Mouse (Mus musculus): ENCODE measurements around the gene Rsrc1. TPM values are rescaled to one million over a fixed set of nuclear protein-coding genes. Genes with fewer than 3 reads are reported as not detected.

Rsrc1 gene
- total RNA-seq, 4 experiments from 2014 or later = 28.5 to 45.5 (median 35.2) TPM

DNA sequence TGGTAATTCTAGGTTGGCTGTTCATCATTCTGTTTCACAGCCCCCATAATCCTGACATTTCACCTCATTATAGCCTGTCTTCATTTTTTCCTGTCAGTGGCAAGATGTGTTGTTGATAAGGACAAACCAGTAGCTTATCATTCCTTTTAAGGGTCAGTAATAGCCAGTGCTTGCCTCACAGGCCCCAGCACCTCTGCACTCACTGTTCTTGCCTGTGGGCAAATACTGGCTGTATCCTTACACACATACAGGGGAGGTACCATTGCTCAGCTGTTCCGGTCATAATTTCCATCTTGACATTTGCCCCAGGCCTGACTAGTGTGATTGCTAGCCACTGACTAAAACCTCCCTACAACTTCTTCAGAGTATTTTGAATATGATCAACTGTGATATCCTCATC, 302.8 kb downstream of the Rsrc1 start:
- DNase-seq = peak; percentile 3

DNA sequence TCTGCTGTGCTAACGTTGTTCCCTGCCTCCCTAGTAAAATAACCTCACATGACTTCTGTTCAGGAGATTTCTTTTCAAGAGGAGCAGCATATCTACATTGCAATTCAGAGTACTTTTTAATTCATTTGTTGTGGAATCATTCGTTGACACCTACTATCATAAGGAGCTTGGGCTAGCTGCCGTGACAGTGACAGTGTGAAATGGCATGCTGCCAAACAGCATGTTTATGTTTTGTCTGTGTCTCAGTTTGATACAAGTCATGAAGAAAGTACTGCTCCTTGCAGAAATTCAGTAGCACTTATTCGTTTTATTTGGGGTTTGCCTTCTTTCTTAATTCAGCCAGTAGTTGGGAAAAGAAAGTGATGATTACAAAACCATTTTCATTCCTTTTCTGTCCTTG, 303.7 kb downstream of the Rsrc1 start:
- DNase-seq = no peak

DNA sequence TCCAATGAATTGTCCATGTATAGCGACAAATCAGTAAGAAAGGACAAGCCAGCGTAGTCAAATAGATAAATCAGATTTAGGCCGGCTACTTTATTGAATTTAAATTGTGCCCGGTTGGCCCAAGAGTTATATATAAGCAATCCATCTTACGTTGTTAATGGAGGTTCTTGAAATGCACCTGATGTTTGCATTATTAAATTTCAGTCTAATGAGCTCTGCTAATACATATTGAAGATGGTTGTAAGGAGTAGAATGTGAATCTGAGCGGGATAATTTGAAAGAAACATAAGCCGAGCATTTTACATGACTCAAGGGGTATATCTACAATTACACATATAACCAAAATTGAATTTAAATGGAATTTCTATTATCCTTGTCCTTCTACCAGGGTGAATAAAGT, 307.5 kb downstream of the Rsrc1 start:
- DNase-seq = no peak

DNA sequence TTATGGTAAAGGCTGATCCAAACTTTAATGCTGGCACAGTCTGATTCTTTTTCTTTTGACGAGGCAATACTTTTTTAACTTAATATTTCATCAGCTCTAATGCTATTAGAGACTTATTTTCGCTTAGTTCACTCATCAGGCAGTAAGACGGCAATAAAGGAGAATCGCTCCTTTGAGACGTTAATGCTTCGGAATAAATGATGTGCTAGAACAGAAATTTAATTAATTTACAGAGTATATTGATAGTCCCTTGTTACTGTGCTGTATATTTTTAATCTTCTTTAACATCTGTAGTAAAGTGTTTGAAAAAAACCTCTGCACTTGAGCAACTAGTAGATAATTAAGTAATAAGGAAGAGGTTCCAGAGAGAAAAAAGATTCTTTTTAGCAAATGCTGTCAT, 308.3 kb downstream of the Rsrc1 start:
- DNase-seq = no peak

DNA sequence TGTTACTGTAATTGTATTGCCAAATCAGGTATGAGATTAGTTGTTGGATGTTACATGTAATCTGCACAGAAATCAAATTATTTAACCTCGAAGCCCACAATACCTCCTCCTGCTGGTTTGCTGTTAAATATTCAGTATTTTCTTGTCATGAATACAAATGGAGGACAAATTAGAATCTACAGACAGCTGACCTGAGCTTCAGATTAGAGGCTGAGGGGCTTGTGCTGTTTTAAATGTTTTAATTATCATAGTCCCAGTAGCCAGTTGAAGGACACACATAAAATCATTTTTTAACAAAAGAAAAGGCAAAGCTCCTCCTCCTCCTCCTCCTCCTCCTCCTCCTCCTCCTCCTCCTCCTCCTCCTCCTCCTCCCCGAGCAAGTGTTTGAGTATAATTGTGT, 327.5 kb downstream of the Rsrc1 start:
- DNase-seq = no peak

DNA sequence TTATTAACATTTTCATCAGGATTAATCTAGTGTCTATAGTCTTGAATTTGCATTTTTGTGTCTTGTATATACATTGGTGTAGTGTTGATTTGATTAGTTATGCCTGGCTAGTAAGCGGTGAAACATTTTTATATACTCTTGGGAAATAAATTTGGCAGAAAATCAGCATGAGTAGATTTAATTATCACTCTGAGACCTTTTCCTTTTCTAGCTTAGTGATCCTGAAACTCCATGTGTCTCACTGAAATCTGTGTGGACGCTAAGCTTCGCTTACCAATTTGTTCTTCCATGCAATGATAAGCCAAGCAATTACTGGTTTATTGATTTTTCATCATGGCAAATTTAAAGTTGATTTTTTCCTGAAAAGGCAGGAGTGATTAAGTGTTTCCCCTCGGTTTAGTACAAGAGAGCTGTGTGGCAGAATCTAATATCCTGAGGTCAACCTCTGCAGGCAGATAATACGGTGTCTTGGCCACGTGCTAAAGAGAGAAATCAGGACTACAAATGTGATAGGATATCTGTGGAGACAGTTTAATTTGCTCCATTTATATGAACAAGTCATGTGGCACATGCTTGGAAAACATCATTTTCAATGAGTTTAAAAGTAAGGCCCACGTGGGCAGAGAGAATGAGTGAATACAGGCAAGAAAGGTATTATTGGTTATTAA, 328.6 kb downstream of the Rsrc1 start:
- DNase-seq = no peak

DNA sequence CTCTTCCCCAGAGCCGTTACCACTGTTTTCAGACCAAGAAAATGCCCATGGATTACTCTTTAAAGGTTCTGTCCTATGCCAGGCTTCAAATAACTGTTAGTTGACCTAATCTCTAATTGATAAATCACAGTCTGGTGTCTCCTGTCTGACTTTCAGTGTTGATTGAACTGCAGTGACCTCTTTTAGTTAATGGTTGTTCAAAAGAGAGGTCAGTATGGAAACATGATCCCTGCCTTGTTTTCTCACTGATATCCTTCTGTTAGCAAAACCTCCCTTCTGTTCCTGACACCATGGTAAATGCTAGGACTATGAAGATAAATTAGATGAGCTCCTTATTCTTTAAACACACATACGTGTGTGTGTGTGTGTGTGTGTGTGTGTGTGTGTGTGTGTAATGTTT, 330.2 kb downstream of the Rsrc1 start:
- no peak for DNase-seq

DNA sequence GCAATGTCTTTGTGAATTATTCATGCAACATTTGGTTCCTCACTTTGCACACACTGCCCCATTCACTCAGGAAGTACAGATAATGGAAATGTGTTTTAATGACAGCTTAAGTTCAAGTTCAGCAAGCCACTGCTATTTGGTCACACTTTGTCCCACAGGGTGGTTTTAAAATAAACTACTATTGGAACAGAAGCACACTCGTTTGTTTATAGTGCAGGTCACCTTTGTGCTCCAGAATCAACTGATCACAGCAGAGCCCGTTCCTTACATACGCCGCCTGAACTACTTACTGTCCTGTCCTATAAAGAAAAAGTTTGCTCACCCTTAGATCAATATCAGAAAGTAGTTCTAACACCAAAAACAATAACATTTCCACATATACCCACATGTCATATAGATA, 341.2 kb downstream of the Rsrc1 start:
- no peak for DNase-seq

DNA sequence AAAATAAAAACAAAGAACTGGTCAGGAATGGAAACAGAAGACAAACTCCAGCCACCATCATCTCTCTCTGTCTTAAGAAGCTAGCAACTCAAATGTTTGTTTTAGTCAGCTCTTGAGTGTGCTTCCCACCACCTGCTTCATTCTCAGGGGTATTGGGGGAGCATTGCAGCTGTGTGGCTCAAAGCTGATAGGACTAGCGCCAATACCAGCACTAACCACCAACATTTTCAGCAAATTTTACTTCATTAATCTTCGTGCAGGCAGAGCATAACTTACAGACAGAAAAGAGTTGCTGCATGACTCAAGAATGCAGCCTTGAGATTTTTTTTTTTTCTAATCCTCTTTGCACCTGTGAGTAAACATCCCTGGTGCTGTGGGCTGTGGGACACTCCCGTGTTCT, 358.4 kb downstream of the Rsrc1 start:
- no peak for DNase-seq

DNA sequence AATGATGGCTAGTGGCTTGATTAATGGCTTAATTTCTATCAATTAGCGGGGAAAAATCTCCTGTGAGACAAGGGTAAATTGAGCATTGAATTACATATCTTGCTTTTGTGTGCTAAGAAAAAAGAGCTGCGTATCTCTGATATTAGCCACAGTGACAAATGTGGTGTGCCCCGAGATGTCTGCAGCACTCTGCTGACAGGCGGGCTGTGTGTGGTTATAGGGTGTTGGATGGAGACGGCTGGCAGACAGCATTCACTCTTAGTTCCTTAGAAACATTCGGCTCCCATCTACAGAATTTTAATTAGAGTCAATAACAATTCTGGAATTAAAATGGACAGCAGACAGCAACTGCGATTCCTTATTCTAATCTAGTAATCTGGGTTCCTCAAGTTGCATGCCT, 359.7 kb downstream of the Rsrc1 start:
- no peak for DNase-seq

DNA sequence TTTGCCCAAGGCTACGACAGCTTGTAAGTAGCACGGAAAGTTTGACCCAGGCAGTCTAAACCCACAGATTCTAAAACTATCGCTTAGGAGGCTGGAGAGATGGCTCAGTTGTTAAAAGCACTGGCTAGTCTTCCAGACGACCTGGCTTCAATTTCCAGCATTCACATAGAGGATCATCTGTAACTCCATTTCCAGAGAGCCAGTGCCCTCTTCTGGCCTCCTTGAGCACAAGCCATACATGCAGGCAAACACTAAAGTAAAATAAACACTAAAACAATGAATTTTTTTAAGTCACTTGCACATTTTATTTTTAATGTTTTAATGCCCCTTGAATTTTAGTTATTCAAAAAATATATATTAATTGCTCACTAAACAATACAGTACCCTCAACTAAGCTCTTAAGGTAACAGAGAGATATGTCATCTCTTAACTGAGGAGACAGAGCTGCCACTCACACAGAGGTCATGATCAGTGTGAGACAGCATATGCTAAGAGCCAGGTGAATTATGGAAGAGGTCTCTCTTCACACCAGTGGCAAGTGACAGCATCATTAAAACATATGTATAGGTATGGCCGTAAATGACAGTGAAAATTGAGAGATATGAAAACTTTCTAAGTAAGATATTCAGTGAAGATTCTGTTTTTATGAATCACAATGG, 361.9 kb downstream of the Rsrc1 start:
- no peak for DNase-seq

DNA sequence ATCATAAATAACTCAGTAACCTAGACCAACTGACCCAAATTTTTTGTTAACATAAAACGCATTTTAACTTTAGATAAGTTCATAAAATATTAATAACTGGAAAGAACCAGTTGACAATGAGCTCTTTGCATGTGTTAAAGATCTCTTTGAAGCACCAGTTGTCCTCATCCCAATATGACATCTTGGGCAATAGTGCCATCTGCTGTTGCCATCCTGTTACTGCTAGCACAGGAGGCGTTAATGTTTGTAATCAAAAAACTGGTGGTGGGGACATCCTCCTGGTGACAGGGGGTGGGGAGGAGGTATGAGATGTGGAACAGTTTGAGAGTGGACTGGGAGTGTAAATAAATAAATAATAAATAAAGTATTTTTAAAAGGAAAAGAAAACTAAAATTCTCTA, 363.4 kb downstream of the Rsrc1 start:
- peak; percentile 17 for DNase-seq

DNA sequence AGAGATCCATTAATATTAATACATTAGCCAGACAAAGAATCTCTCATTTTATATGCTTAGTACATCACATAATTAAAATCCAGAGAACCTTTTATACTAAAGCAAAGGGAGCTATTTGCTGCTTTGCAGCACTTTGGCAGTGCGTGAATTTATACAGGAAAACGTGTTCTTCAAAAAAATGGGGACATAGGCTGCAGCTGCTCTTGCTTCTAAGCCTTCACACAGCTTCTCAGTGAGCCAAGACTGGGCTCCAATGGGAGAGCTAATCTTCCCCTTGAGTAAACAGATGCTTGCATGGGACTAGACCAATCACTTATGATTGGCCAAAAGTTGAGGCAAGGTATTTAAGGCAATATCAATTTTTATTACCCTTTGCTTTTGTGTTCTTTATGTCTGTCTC, 365.5 kb downstream of the Rsrc1 start:
- DNase-seq = no peak

DNA sequence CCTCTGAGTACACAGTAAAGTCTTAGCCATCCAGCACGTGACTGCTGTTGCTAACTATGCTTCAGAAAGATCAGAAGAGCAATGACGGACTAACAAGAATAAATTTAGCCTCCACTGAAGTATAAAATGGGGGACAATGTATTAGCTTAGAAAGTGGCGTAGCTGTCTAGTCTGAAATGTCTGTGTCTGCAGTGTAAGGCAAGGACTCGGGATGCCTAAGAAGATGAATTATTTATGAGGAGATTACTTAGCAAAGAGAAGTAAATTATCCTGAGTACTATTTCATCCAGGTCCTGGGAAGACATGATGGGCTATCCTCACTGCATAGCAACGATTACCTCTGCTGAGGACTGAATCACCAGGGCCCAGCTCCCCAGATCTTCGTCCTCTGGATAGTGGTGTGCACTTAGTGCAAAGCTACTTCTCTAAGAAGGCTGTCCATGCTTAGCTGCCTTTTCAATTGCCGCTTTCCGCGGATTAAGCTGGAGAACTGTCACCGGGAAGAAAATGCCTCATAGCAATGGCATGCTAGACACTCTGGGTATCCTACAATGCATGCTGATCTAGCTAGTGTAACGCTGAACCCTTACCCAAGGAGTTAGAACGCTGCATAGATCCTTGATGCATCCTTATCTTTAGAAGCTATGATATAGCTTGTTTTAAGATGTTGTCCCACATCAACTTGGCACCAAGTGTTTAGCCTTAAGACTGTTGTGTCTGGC, 370.4 kb downstream of the Rsrc1 start:
- DNase-seq = no peak

DNA sequence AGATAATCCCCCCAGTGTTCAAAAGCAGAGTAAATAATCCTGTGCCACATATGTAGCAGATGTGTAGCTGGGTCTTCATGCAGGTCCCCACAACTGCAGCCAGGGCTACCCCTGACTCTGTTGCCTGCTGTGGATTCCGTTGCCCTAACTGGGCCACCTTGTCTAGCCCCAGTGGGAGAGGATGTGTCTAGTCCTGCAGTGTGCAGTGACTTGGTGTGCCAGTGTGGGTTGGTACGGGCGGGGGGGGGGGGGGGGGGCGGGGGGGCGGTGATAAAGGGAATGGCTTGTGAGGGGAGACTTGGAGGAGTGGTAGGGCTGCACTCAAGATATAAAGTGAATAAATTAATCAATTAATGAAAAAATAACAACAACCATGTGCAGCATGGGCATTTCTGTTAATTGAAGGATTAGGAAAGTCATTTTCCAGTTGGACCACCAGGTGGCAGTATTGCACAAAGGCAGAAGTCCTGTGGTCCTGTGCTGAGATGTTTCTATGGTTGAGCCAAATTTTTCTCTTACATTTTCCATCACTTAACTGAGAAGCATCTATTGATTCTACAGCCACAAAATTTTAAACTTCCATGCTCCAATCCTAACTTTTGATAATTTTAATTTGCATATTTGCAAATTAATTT, 371.1 kb downstream of the Rsrc1 start:
- no peak for DNase-seq

DNA sequence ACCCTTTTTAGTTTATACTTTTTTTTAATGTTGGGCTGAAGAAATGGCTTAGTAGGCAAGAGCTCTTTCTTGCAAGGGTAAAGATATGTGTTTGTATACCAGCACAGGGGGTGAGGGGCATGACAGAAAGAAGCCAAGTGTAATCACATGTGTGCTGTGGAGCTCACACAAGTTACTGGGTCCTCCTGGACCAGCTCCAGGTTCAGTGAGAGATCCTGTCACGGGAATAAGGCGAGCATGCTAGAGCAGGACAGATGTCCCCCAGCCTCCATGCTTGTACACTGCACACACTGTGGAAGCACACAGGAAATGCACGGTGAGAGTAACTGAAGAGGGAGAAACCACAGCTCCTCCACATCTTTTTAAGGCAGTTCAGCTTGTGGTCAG, 371.6 kb downstream of the Rsrc1 start:
- no peak for DNase-seq

DNA sequence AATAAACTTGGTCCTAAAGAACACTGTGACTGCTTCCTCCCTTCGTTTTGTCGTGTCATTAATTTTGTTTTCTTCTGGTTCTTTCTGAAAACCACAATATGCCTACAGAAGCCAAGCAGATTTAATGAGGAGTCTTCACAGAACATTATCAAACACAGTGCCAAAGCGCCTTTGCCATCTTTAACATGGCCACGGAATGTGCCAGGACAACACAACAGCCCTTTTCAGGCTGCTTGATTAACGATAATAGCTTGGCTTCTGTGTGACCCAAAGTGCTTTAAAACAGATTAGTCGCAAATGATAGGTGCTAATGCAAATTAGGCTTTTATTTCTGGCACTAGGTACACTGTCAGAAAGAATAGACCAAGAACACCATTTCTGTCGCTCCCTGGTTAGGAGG, 377.2 kb downstream of the Rsrc1 start:
- DNase-seq = no peak

DNA sequence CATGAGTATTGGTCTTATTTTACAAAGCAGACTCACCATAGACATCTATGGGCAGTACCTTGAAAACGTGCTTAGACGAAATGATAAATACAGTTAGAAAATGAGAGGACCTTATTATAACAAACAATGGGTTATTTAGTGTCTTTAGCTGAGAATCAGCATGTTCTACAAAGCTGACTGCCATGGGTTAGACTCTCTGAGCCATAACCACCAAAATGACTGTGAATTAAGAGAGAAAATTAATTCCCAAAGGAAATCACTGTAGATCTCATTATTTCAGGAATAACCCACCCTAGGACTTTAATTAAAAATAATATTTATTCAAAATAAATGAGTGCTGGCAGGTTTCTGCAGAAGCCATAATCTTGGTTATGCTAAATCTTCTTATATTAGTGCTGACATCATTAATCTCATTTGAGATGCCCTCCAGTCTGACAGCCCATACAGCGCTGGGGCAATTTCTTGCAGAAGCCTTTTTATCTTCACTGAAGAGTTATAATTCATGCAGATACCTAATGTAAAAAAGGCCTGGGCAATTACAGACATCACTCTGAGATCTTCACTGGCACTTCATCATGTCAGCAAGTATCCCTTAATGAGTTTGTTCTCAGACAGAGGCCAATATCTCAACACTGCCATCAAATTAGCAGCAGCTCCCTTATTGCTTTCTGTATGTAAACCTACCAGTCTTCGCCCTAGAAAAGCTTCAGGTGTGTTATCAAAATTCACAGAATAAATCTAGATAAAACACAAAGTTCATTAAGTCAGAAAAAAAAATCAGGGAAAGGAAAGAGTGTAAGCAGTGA, 385.1 kb downstream of the Rsrc1 start:
- DNase-seq = no peak

DNA sequence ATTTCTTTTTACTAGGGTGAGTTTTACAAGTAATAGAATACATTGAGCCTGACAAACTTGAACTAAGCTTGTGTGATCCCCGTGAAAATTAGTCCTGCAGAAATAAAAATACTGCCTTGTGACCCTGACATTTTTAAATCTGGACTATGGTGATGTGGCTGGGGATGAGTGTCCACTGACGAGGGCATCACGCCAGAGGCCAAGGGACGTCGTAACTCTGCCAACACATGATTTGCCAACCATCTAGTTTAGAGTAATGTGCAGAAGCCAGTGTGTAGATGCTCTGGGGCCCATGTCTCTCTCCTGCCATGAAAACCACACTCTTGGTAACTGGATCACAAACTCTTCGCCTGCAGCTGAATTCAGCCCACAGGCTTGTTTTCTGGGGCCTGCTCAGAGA, 386.3 kb downstream of the Rsrc1 start:
- peak; percentile 80 for DNase-seq

DNA sequence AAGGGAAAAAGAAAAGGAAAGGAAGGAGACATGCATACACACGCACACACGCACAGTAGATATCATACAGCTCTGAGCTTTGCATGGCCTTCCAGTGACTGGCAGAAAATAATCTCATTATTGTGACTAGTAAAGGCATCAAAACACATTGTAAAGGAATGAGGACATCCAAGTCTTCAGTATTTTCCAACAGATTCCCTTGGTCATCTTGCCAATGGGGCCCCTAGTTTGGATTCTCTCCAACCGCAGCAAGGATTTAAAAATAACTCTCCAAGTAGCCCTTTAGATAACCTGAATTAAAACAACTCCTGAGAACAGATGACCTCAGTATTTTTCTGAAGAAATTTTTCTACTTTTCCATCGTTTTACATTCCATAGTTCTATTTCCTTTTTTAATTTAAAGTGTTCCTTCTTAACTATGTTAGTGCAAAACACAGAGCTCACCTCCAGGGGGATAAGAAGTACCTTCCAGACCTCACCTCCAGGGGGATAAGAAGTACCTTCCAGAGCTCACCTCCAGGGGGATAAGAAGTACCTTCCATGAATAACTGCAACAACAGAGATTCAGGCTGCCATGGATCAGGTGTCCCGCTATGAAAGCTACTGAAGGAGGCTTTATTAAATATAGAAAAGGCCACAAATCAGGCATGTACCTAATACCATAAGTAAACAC, 388.4 kb downstream of the Rsrc1 start:
- DNase-seq = no peak

DNA sequence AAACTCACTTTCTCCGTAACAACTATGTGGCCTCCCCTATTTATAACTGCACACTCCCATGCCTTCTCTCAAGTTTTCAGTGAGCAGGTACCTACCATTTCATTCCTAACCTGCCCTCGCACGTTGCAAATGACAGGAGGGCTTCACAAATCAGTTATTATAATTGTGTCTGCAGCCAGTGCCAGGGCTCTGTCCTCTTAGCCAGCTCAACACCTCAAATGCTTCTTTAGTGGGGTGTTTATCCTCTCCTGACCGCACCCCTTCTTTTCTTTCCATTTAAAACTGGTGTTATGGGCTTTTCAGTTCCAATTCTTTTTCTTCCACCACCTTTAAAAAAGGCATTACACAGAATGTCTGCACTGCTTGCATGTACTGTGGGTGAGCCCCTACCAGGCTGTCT, 391.0 kb downstream of the Rsrc1 start:
- no peak for DNase-seq

DNA sequence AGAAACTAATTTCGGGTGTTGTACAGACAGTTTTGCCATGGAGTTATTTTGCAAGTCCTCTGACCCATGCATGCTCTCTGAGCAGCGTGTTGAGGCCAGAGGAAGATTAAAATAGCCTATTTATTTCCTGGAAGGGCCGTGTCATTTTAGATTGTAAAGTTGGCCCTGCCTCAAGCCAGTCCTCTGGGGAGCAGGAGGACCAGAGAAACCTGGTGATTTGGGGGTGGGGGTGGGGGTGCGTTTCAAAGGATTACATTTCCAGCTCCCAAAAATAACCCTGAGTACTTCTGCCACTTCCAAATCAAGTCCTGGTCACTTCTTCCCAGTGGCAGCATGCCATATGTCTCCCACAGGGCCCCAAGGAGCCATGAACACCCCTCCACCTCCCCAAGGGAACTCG, 391.6 kb downstream of the Rsrc1 start:
- DNase-seq = no peak
